Mouse (Mus musculus): ENCODE measurements around the gene Nat8f6.
"Not testable (repeated sequence)": the region's sequence is repeated elsewhere in the genome, so short reads cannot be mapped to it uniquely, and the experiment has no call there.

Nat8f6 gene

DNA sequence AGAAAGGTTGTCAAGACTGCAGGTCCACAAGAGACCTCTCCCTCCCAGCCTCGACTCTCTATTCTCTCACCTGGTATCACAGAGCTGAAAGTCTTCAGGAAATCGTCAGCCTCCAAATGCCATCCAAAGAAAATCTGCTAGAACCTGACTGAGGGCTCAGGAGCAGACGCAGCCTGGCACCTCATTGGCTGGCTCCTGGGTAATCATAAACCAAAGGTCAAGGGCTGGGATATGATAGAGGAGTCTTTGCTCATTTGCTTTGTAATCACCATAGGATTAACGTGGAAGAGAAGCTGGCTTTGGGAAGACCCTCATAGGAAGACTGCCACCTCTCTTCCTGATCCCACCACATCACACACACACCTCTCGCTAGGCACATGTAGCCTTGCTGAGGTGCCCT, at the start of gene Nat8f6, which contains the start of gene Nat8f5:
Gene Nat8f6 (minus strand): TSS at position 118 of the 400 bp plus-strand sequence.
Gene Nat8f5 (minus strand): TSS at position 136 of the 400 bp plus-strand sequence.
- no peak for DNase-seq (ENCODE audit: low read depth, low spot score)

GRCm38 (mm10) chr6:85869006-85869405, 48.3 kb upstream of the Nat8f6 start, which contains the start of gene Nat8f2:
Gene Nat8f2 (minus strand): TSS chr6:85869158.
- not testable (repeated sequence) for DNase-seq (ENCODE audit: low read depth, low spot score)

DNA sequence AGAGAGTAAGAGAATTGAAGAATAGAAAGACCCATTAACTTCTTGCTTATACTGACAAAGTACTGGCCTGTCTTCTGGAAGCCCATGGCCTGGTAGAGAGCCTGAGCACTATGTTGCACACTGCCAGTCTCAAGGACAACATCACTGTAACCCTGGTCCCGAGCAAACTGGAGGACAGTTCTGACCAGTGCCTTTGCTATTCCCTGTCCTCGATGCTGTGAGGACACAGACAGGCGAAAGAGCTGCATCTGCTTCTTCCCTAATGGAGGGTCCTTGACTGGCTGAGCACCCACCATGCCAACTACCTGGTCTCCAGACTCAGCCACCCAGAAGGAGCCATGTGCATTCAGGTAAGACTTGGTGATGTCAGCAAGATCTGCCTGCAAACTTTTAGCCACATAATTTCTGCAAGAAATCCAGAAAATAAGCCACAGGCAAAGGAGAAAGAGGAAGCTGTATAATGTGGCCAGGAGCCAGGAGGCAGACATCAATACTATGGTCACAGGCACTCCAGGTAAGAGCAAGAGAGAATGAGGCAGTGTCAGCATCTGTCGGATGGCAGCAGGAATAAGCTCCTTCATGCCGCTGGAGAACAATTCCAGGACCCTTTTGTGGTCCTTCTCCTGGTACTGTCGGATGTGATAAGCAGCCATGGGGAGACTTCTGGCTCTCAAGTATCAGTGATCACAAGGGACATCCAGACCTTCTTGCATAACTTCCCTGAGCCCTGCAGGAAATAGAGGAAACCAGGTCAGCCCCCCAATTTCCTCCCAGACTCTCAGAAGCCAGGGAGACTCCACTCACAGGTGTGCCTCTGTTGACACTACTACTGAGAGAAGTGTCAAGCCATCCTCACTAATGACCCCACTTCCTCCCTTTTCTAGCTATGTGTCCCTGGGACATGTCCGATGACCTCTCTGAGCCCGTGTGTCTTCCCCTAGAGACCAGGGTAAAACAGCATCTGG, 47.3 kb upstream of the Nat8f6 start:
- DNase-seq (ENCODE audit: low read depth, low spot score), result no peak

DNA sequence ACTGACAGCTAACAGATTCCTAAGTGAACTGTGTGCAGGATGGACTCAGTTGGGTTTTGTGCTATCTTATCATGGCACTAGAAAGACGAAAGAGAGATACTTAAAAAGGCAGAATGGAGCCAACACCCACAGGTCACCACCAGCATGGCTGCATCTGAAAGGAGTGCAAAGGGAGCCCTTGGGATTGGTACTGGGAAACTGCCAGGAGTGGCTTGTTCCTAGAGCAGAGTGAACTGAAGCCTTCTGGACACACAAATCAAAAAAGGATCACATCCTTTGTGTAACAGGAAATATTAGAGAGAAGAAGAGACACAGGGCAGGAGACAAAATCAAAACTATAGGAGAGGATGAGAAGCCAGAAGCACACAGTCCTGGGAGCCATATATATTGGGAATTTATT, 46.2 kb upstream of the Nat8f6 start:
- not testable (repeated sequence) for DNase-seq (ENCODE audit: low read depth, low spot score)

DNA sequence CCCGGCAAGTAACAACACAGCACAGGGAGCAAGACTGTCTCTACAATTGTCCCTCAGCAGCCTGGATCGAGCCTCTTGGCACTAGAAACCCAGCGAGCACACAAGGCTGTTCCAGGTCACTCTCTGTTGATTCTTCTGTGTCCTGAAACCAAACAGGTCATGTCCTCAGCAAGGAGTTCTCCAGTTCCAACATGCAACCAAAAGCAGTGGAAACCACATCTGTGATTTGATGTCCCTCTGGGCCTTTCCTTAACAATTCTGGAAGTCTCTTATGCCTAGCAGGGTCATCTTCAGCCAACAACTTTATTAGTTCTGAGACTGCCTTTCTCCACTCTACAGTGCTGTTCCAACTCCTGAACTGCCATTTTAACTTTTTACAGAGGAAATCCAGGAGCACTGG, 45.4 kb upstream of the Nat8f6 start:
- DNase-seq (ENCODE audit: low read depth, low spot score), result not testable (repeated sequence)

- not testable (repeated sequence) for DNase-seq (ENCODE audit: low read depth, low spot score)
Observed at GRCm38 (mm10) chr6:85864900-85865639, 44.3 kb upstream of the Nat8f6 start.

DNA sequence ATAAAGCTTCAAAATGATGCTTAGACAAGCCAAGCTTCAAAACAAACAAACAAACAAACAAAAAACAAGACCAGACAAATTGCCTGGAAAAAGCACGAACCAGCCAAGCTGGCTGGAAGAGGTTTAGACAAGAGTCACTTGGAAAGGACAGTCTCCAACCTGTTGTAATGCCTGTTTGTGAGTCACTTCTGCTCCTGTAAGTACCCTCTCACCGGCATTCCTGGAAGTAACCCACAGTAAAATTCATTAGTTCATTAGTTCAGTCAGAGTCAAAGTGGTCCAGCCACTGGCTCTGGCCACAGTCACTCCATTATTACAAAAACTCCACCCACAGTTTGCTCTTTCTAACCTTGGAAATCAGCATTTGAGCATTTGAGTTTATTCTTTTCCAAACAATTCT, 43.1 kb upstream of the Nat8f6 start:
- DNase-seq (ENCODE audit: low read depth, low spot score), result no peak

DNA sequence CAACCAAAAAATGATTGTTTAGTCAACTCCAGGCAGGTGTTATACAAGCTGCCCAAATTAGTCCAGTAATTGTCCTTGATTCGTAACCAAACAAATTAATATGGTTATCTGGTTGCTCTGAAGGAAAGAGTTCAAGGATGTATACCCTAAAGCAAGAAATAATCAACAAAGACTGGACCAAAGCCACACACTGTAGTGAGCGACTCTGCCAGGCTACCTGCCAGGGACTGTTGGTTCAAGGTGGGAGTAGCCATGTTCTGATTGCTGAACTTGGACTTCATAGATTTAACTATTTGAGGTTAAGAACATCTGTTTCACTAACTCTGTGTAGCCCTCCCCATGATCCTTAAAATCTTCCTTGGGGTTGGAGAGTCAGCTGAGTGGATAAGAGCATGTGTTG, 42.4 kb upstream of the Nat8f6 start:
- no peak for DNase-seq (ENCODE audit: low read depth, low spot score)

GRCm38 (mm10) chr6:85862565-85862964, 41.8 kb upstream of the Nat8f6 start:
- DNase-seq (ENCODE audit: low read depth, low spot score), result no peak

DNA sequence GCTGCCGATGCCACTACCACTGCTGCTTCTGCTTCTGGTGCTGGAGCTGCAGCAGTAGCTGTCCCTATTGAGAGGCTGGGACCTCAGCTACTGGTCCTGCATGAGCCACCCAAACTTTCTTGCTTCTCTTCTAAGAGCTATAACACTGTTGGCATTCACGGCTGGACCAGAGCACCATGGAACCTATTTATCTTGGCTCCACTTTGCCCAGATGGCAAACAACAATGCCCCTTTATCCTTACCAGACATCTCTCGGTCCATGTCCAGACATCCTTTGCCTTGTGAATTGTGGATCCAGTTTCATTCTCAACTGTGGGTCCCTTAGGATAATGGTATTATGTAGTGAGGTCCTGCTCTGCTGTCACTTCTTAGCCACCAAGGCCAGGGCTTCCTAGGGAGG, 40.5 kb upstream of the Nat8f6 start:
- no peak for DNase-seq (ENCODE audit: low read depth, low spot score)

GRCm38 (mm10) chr6:85856194-85856678, 35.5 kb upstream of the Nat8f6 start:
- no peak for DNase-seq (ENCODE audit: low read depth, low spot score)

- no peak for DNase-seq (ENCODE audit: low read depth, low spot score)
Observed at GRCm38 (mm10) chr6:85853481-85853880, 32.7 kb upstream of the Nat8f6 start.

DNA sequence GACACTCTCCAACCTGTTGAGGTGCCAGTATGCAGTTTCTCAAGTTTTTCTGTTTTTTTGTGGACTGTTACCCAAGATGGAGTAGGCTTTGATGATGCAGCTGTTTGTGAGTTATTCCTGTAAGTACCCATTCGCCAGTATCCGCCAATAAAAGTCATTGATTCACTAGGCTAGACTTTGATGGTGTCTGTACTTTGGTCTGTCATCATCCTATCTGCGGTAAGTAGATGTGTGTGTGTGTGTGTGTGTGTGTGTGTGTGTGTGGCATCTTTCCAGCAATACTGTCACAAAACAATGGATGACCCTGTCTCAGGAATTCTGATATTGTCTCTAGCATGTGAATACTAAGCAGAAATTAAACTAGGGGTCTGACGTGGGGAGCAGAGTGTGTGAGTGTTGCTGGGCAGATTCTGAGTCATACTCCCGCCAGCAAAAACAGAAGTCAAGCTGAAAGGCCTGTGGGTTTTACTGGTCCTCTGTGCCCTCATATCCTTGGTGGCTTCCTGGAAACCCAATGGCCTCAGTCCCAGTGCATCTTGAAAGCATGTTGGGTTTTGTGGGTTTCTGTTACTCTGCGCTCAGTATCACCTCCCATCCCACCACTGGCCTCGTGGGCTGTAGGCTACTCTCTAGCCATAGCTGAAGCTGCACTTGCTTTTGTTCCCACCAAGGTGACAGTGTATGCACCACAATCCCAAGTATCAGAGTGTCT, 30.5 kb upstream of the Nat8f6 start:
- DNase-seq (ENCODE audit: low read depth, low spot score), result no peak

DNA sequence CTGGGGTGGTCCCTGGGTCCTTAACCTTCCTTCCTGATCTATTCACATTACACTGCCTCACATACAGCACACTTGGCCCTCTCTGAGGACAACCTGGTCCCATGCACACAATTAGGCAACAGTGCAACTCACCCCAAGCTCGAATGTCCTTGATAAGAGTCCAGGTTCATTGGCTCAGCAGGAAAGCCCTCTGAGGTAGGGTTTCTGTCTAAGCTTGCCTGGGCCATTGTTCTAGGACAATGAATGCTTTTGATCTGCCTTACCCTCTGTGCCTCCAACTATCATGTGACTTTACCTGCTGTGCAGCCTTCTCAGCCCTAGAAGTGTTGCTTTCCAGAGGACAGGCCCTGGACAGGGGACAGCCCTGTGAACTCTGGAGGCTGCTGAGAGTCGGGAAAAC, 28.5 kb upstream of the Nat8f6 start:
- DNase-seq (ENCODE audit: low read depth, low spot score), result no peak

- no peak for DNase-seq (ENCODE audit: low read depth, low spot score)
Observed at GRCm38 (mm10) chr6:85848140-85848539, 27.4 kb upstream of the Nat8f6 start.

GRCm38 (mm10) chr6:85846921-85847320, 26.2 kb upstream of the Nat8f6 start:
- no peak for DNase-seq (ENCODE audit: low read depth, low spot score)

DNA sequence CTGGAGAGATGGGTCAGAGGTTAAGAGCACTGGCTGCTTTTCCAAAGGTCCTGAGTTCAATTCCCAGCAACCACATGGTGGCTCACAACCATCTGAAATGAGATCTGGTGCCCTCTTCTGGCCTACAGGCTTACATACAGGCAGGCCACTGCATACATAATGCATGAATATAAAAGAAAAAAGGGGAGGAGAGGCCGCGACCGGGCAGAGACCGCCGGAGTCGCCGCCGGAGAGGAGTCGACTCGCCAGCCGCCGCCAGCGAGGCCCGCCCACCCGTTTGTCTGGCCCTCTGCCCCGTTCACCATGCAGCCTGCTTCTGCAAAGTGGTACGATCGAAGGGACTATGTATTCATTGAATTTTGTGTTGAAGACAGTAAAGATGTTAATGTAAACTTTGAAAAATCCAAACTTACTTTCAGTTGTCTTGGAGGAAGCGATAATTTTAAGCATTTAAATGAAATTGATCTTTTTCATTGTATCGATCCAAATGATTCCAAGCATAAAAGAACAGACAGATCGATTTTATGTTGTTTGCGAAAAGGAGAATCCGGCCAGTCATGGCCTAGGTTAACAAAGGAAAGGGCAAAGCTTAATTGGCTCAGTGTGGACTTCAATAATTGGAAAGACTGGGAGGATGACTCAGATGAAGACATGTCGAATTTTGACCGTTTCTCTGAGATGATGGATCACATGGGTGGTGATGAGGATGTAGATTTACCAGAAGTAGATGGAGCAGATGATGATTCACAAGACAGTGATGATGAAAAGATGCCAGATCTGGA, 23.1 kb upstream of the Nat8f6 start:
- DNase-seq (ENCODE audit: low read depth, low spot score), result not testable (repeated sequence)

DNA sequence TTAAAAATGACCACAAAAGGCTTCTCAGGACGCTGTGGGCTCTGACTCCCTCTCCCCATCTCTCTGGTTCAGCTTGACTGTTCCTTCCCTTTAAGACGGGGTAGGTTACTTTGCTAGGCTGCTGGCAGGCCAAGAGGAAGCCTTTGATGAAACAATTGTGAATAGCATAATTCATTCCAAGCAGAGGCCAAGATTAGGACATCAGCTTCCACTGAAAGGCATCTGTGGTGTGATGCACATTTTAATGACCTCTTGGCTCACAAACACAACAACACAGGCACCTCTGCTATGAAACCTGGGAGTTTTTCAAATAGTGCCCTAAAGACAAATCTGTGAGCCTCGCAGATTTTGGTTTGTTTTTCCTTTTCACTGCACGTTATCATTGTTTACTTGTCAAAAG, 19.2 kb upstream of the Nat8f6 start:
- no peak for DNase-seq (ENCODE audit: low read depth, low spot score)

DNA sequence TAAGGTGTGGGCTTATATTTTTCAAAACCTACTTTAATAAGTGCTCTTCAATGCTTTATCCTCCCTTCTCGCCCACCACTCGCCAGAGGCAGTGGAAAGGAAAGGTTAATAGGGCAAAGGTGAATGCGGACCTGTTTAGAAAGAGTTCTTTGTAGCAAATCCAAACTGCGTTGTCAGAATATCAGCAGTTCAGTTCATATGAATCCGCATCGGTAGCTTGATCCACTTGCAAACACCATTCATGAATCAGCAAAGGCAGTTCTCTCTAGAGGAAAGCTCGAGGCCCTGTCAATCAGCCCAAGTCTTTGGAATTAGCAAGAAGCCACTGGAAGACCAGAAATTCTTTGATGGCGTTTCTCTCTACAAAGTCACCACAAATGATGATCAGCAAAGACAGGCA, 17.9 kb upstream of the Nat8f6 start:
- no peak for DNase-seq (ENCODE audit: low read depth, low spot score)

GRCm38 (mm10) chr6:85837307-85837706, 16.6 kb upstream of the Nat8f6 start:
- DNase-seq (ENCODE audit: low read depth, low spot score), result peak; percentile 23

GRCm38 (mm10) chr6:85836827-85837226, 16.1 kb upstream of the Nat8f6 start:
- DNase-seq (ENCODE audit: low read depth, low spot score), result not testable (repeated sequence)
